8 mouse cellular contexts compared by ENCODE assay signal in genomic region chr8:123101735-123102685, GRCm38 (mm10). TPM values are rescaled to one million over a fixed set of nuclear protein-coding genes. Genes with fewer than 3 reads are reported as not detected.
A peak's percentile ranks its signal among the peaks of the same experiment; 100 is the strongest.
DNase-seq lines count a peak whose midpoint lies in the region; ATAC-seq lines count a peak whose summit lies in the region.

Gene Rpl13, plus strand, starts transcription at chr8:123102350.

- H3K27ac ChIP-seq in brown adipose tissue, adult 24 weeks (replicated peaks; ENCODE audit: low read depth, low read length), result peak within 1 kb of the TSS; percentile 61
- H3K27ac ChIP-seq in heart, embryonic 13.5 days (replicated peaks), result peak within 1 kb of the TSS; percentile 89
- peak within 1 kb of the TSS; percentile 88 for H3K27ac ChIP-seq in liver, embryonic 12.5 days
- peak within 1 kb of the TSS; percentile 93 for H3K27ac ChIP-seq in stomach, embryonic 15.5 days

- no peaks in the 10 kb centered on the region for H3K9me3 ChIP-seq in heart, embryonic 13.5 days
- no peaks in the 10 kb centered on the region for H3K9me3 ChIP-seq in liver, embryonic 12.5 days (replicated peaks)
- H3K9me3 ChIP-seq in stomach, embryonic 15.5 days, result no peaks in the 10 kb centered on the region

- peak within 1 kb of the TSS; percentile 80 for H3K4me3 ChIP-seq in brown adipose tissue, adult 24 weeks (ENCODE audit: insufficient read depth, low read depth, low read length)
- H3K4me3 ChIP-seq in heart, embryonic 13.5 days, result peak within 1 kb of the TSS; percentile 84
- peak within 1 kb of the TSS; percentile 76 for H3K4me3 ChIP-seq in liver, embryonic 12.5 days
- H3K4me3 ChIP-seq in stomach, embryonic 15.5 days (replicated peaks), result peak within 1 kb of the TSS; percentile 79

- H3K4me2 ChIP-seq in heart, embryonic 13.5 days, result peak within 1 kb of the TSS; percentile 90
- peak within 1 kb of the TSS; percentile 91 for H3K4me2 ChIP-seq in liver, embryonic 12.5 days
- H3K4me2 ChIP-seq in stomach, embryonic 15.5 days, result peak within 1 kb of the TSS; percentile 85

- peak; percentile 92 for DNase-seq in CD4-positive, CD25-positive, alpha-beta regulatory T cell, adult 2 months (ENCODE audit: low read depth, low spot score)
- peak; percentile 46 for DNase-seq in fat pad, adult 2 months (ENCODE audit: extremely low read depth, low read depth, low spot score)
- peak; percentile 99 for DNase-seq in kidney, postnatal 10 days
- peak; percentile 96 for DNase-seq in natural killer cell, adult 2 months (ENCODE audit: low spot score in 2 of 2)

- H3K27me3 ChIP-seq in heart, embryonic 13.5 days (replicated peaks), result no peaks in the 10 kb centered on the region
- H3K27me3 ChIP-seq in liver, embryonic 12.5 days (replicated peaks), result no peaks in the 10 kb centered on the region
- H3K27me3 ChIP-seq in stomach, embryonic 15.5 days (replicated peaks), result no peaks in the 10 kb centered on the region

- peak within 1 kb of the TSS; percentile 93 for H3K9ac ChIP-seq in heart, embryonic 13.5 days
- H3K9ac ChIP-seq in liver, embryonic 12.5 days, result peak within 1 kb of the TSS; percentile 95
- peak within 1 kb of the TSS; percentile 93 for H3K9ac ChIP-seq in stomach, embryonic 15.5 days

- ATAC-seq in heart, embryonic 13.5 days (ENCODE audit: extremely low read depth, insufficient number of reproducible peaks, low FRiP score, low TSS enrichment), result peak; percentile 88
- ATAC-seq in liver, embryonic 12.5 days, result peak; percentile 91
- peak; percentile 96 for ATAC-seq in stomach, embryonic 15.5 days (ENCODE audit: insufficient read depth, low FRiP score, low read depth)

- 2% methylated on average over 53 of the region's 56 CpGs for WGBS in heart, embryonic 13.5 days
- WGBS in liver, embryonic 12.5 days (ENCODE audit: insufficient replicate concordance), result 1% methylated on average over 55 of the region's 56 CpGs
- WGBS in stomach, embryonic 15.5 days, result under 1% methylated on average over 56 of the region's 56 CpGs

- H3K36me3 ChIP-seq in heart, embryonic 13.5 days, result peaks cover 48% of the 10 kb centered on the region
- H3K36me3 ChIP-seq in liver, embryonic 12.5 days, result peaks cover 47% of the 10 kb centered on the region
- peaks cover 29% of the 10 kb centered on the region; the same call in 1 of the 2 replicates for H3K36me3 ChIP-seq in stomach, embryonic 15.5 days

- peaks cover 3% of the 10 kb centered on the region for H3K4me1 ChIP-seq in brown adipose tissue, adult 24 weeks (ENCODE audit: control insufficient read depth, insufficient read depth, insufficient read length, low read length)
- peaks cover 15% of the 10 kb centered on the region for H3K4me1 ChIP-seq in heart, embryonic 13.5 days
- H3K4me1 ChIP-seq in liver, embryonic 12.5 days, result peaks cover 22% of the 10 kb centered on the region
- peaks cover 8% of the 10 kb centered on the region for H3K4me1 ChIP-seq in stomach, embryonic 15.5 days

RNA-seq across cellular contexts. Expression of gene Rpl13, which starts in this region (rescaled TPM):
- polyA plus RNA-seq in brown adipose tissue, adult 24 weeks (2012; ENCODE audit: insufficient read depth, insufficient read length, missing spikeins), result 615 and 813 TPM in 2 replicates
- polyA plus RNA-seq in heart, embryonic 13.5 days (2015; fragmentation: Nextera tagmentation; extraction: Ambion mirVana), result 938 and 957 TPM in 2 replicates
- 1,452 and 1,476 TPM in 2 replicates for polyA plus RNA-seq in liver, embryonic 12.5 days (2016; fragmentation: Nextera tagmentation; extraction: Ambion mirVana)
- 1,122 and 1,488 TPM in 2 replicates for polyA plus RNA-seq in stomach, embryonic 15.5 days (2015; fragmentation: Nextera tagmentation; extraction: Ambion mirVana)

Comparison
In these comparisons a context has a peak if more than half of its experiments do, and no peak if none do; other contexts are left out.
1. Peak in every context shown above with its lines: DNase-seq, ATAC-seq, H3K4me3 ChIP-seq and H3K27ac ChIP-seq.
2. DNase-seq: peak in every context shown above with its lines; median percentile 99 in kidney, postnatal 10 days; 96 in natural killer cell, adult 2 months; 92 in CD4-positive, CD25-positive, alpha-beta regulatory T cell, adult 2 months; 46 in fat pad, adult 2 months.